Mouse (Mus musculus): ENCODE data around the gene Rnf8.

DNA sequence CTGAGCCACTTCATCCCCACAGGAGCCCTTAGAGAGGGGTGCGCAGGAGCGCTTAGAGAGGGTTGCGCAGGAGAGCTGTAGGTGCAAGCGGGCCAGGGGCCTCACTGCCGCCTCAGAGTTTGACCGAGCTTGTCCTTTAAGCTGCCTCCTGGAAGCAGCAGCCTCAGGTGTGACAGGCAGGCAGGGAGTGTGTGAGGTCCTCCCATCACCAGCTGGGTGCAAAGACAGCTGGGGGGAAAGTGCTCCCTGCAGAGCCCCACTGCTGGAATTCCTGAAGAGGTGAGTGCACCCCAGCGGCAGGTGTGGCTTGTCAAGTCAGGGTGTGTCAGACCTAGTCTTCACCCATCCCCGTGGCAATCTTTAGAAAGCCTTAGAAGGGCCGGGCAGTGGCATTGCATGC, 27.7 kb upstream of the Rnf8 start:
- TF ChIP-seq CTCF (IDR thresholded peaks at IDR 0.05; ENCODE audit: low read depth) (no peak), EP300 (IDR thresholded peaks at IDR 0.05; ENCODE audit: low read depth) (no peak)
